Mouse (Mus musculus) embryonic fibroblast, embryonic 13.5 days (primary cell): Measurements from ENCODE around the gene Gdap1l1. TPM values are rescaled to one million over a fixed set of nuclear protein-coding genes. Genes with fewer than 3 reads are reported as not detected.
"Not testable (repeated sequence)": the region's sequence is repeated elsewhere in the genome, so short reads cannot be mapped to it uniquely, and the experiment has no call there.

ENCODE experiments used
- H3K27ac ChIP-seq: 2 replicates; pipeline ENCODE4 v1.5.1; 2012; ENCODE audit warnings: low read length, control low read depth, inconsistent platforms; ENCODE audit not compliant: insufficient read depth
- H3K4me1 ChIP-seq: 2 replicates; pipeline ENCODE4 v1.6.1; 2011; ENCODE audit warnings: low read length; ENCODE audit not compliant: control insufficient read depth, insufficient read depth
- H3K4me3 ChIP-seq: 2 replicates; pipeline ENCODE4 v1.5.1; 2011; ENCODE audit warnings: mild to moderate bottlenecking, control low read depth, low read length; ENCODE audit not compliant: insufficient read depth
- CTCF ChIP-seq: IDR thresholded peaks from 2 replicates; pipeline ENCODE4 v1.5.1; 2011; ENCODE audit warnings: mild to moderate bottlenecking, control low read depth, low read length, moderate library complexity, borderline replicate concordance; ENCODE audit not compliant: insufficient read depth
- POLR2A ChIP-seq: IDR thresholded peaks from 2 replicates; pipeline ENCODE4 v1.6.1; 2011; ENCODE audit warnings: low read depth, mild to moderate bottlenecking, control low read depth, low read length, moderate library complexity
- polyA plus RNA-seq: library from polyadenylated mRNA; stranded (reverse); fragments of >200 nt; gene quantifications from 2 replicates; pipeline ENCODE4 v1.2.4, GENCODE M21; 2011; ENCODE audit warnings: low read depth; ENCODE audit not compliant: missing spikeins, insufficient read length

The Gdap1l1 gene
- polyA plus RNA-seq, 1 experiment: 0.86 TPM

- Histone ChIP-seq H3K27ac (no peak overlapping the region), H3K4me3 (no peak overlapping the region), H3K4me1 (0 out of 2 replicates have a peak, but pooled peaks cover 7% of the 10 kb centered on the region)
- TF ChIP-seq CTCF (no peak), POLR2A (no peak)
Observed at GRCm38 (mm10) chr2:163404037-163404815, 34.0 kb upstream of the Gdap1l1 start.

- peaks cover 3% of the 10 kb centered on the region; the same call in 1 of the 2 replicates for H3K4me1 ChIP-seq
- TF ChIP-seq CTCF (no peak), POLR2A (no peak)
- no peak overlapping the region for H3K4me3 ChIP-seq
- no peak overlapping the region for H3K27ac ChIP-seq
Observed at GRCm38 (mm10) chr2:163410211-163410610, 28.1 kb upstream of the Gdap1l1 start.

GRCm38 (mm10) chr2:163411344-163411743 is 26.9 kb upstream of the Gdap1l1 start:
- H3K27ac ChIP-seq, H3K4me3 ChIP-seq: not testable (repeated sequence)

GRCm38 (mm10) chr2:163411840-163412239 is 26.4 kb upstream of the Gdap1l1 start:
- H3K4me1 ChIP-seq: peaks cover 3% of the 10 kb centered on the region; the same call in 1 of the 2 replicates
- H3K27ac ChIP-seq: no peak overlapping the region
- H3K4me3 ChIP-seq: no peak overlapping the region
- TF ChIP-seq POLR2A (no peak), CTCF (no peak)

More at GRCm38 (mm10) chr2:163411344-163411743, 26.9 kb upstream of the Gdap1l1 start:
- H3K4me1 ChIP-seq: not testable (repeated sequence)

- H3K4me1 ChIP-seq: peaks cover 3% of the 10 kb centered on the region; the same call in 1 of the 2 replicates
- no peak overlapping the region for H3K4me3 ChIP-seq
- H3K27ac ChIP-seq: no peak overlapping the region
- TF ChIP-seq CTCF (no peak), POLR2A (no peak)
Observed at GRCm38 (mm10) chr2:163412419-163412818, 25.9 kb upstream of the Gdap1l1 start.

GRCm38 (mm10) chr2:163412846-163413590 is 25.3 kb upstream of the Gdap1l1 start:
- Histone ChIP-seq H3K4me1 (peaks cover 3% of the 10 kb centered on the region; the same call in 1 of the 2 replicates), H3K27ac (peak overlapping the region; percentile 73; the same call in 1 of the 2 replicates), H3K4me3 (no peak overlapping the region)
- TF ChIP-seq POLR2A (no peak), CTCF (no peak)

- H3K4me3 ChIP-seq: no peak overlapping the region
- no peak overlapping the region for H3K27ac ChIP-seq
- H3K4me1 ChIP-seq: peaks cover 3% of the 10 kb centered on the region
Observed at GRCm38 (mm10) chr2:163417026-163417425, 21.2 kb upstream of the Gdap1l1 start.

GRCm38 (mm10) chr2:163417830-163418229 is 20.4 kb upstream of the Gdap1l1 start:
- peak overlapping the region; percentile 100 for H3K4me3 ChIP-seq
- H3K27ac ChIP-seq: no peak overlapping the region
- peaks cover 3% of the 10 kb centered on the region for H3K4me1 ChIP-seq
- TF ChIP-seq CTCF (no peak), POLR2A (no peak)

More at GRCm38 (mm10) chr2:163417026-163417425, 21.2 kb upstream of the Gdap1l1 start:
- TF ChIP-seq CTCF (no peak), POLR2A (no peak)

GRCm38 (mm10) chr2:163418841-163419345 is 19.4 kb upstream of the Gdap1l1 start:
- peak overlapping the region; percentile 100 for H3K4me3 ChIP-seq
- H3K27ac ChIP-seq: peak overlapping the region; percentile 24
- no peaks in the 10 kb centered on the region; the same call in 1 of the 2 replicates for H3K4me1 ChIP-seq
- TF ChIP-seq POLR2A: no peak; the same call in 1 of the 2 replicates
- no peak for TF ChIP-seq CTCF

GRCm38 (mm10) chr2:163419346-163420045 is 18.8 kb upstream of the Gdap1l1 start:
- TF ChIP-seq CTCF (no peak), POLR2A (peak; percentile 97)
- H3K4me3 ChIP-seq: peak overlapping the region; percentile 100
- peak overlapping the region; percentile 78 for H3K27ac ChIP-seq
- H3K4me1 ChIP-seq: no peaks in the 10 kb centered on the region; the same call in 1 of the 2 replicates
